Mouse (Mus musculus) small intestine, adult 2 months (tissue): ENCODE measurements around the gene Nckap5. TPM values are rescaled to one million over a fixed set of nuclear protein-coding genes. Genes with fewer than 3 reads are reported as not detected.

Source experiments
- H3K27ac ChIP-seq: fragments of 200-500 bp; 2 replicates; pipeline ENCODE4 v1.5.1; 2012; ENCODE audit warnings: low read depth, low read length, control low read depth, inconsistent platforms; ENCODE audit not compliant: insufficient read depth
- H3K27me3 ChIP-seq: fragments of 200-500 bp; 2 replicates; pipeline ENCODE4 v1.6.1; 2012; ENCODE audit warnings: mild to moderate bottlenecking, moderate library complexity, low read length, inconsistent platforms; ENCODE audit not compliant: control insufficient read depth, insufficient read depth
- H3K36me3 ChIP-seq: fragments of 200-500 bp; 2 replicates; pipeline ENCODE4 v1.6.1; 2012; ENCODE audit warnings: mild to moderate bottlenecking, low read length, control low read depth, inconsistent platforms; ENCODE audit not compliant: control insufficient read depth, insufficient read depth
- H3K4me1 ChIP-seq: fragments of 200-500 bp; 2 replicates; pipeline ENCODE4 v1.6.1; 2012; ENCODE audit warnings: low read length, inconsistent platforms, mixed read lengths; ENCODE audit not compliant: control insufficient read depth, insufficient read depth, insufficient read length
- H3K4me3 ChIP-seq: fragments of 200-500 bp; 2 replicates; pipeline ENCODE4 v1.5.1; 2012; ENCODE audit warnings: low read depth, mild to moderate bottlenecking, control low read depth, inconsistent platforms, low read length, moderate library complexity
- CTCF ChIP-seq: fragments of 200-500 bp; IDR thresholded peaks from 2 replicates; pipeline ENCODE4 v1.5.1; 2012; ENCODE audit warnings: low read depth, mild to moderate bottlenecking, control low read depth, inconsistent platforms, low read length, moderate library complexity, mixed read lengths; ENCODE audit not compliant: insufficient replicate concordance, insufficient read length; ENCODE audit errors: extremely low read depth
- POLR2A ChIP-seq: fragments of 200-500 bp; IDR thresholded peaks from 2 replicates; pipeline ENCODE4 v1.6.1; 2012; ENCODE audit warnings: low read depth, mild to moderate bottlenecking, control low read depth, inconsistent platforms, low read length, moderate library complexity
- WGBS: fragments of 180-500 bp; shearing (Covaris S2); methylation state at CpG from one replicate; pipeline ENCODE4 v1.1.7; 2018; 5-methylcytosine and 5-hydroxymethylcytosine counted together
- polyA plus RNA-seq: library from polyadenylated mRNA; depleted of rRNA; stranded (reverse); fragments of >200 nt; gene quantifications from 2 replicates; pipeline ENCODE4 v1.2.3, GENCODE M21; 2012

Gene Nckap5
- polyA plus RNA-seq, 1 experiment, result 8.5 TPM

- Histone ChIP-seq H3K27ac (no peak overlapping the region), H3K27me3 (no peaks in the 10 kb centered on the region), H3K36me3 (no peaks in the 10 kb centered on the region), H3K4me3 (no peak overlapping the region), H3K4me1 (no peaks in the 10 kb centered on the region)
- TF ChIP-seq POLR2A, result no peak
- no peak for TF ChIP-seq CTCF
- WGBS, result 20% methylated on average over 11 of the region's 11 CpGs
Observed at GRCm38 (mm10) chr1:126461527-126462354, 368.9 kb downstream of the Nckap5 start.

- 67% methylated on average over 1 of the region's 1 CpGs for WGBS
- TF ChIP-seq CTCF (no peak), POLR2A (no peak)
Observed at GRCm38 (mm10) chr1:126457739-126458138, 372.9 kb downstream of the Nckap5 start.

GRCm38 (mm10) chr1:126454504-126455173, 376.0 kb downstream of the Nckap5 start:
- no peaks in the 10 kb centered on the region for H3K4me1 ChIP-seq
- H3K27me3 ChIP-seq, result no peaks in the 10 kb centered on the region
- WGBS, result 56% methylated on average over 9 of the region's 9 CpGs
- no peaks in the 10 kb centered on the region for H3K36me3 ChIP-seq
- no peak for TF ChIP-seq POLR2A
- no peak overlapping the region for H3K4me3 ChIP-seq
- no peak overlapping the region for H3K27ac ChIP-seq

More at GRCm38 (mm10) chr1:126457739-126458138, 372.9 kb downstream of the Nckap5 start:
- Histone ChIP-seq H3K4me3 (no peak overlapping the region), H3K27ac (no peak overlapping the region), H3K4me1 (no peaks in the 10 kb centered on the region), H3K36me3 (no peaks in the 10 kb centered on the region), H3K27me3 (no peaks in the 10 kb centered on the region)

GRCm38 (mm10) chr1:126451472-126451871, 379.1 kb downstream of the Nckap5 start:
- 75% methylated on average over 9 of the region's 9 CpGs for WGBS

GRCm38 (mm10) chr1:126449424-126449823, 381.2 kb downstream of the Nckap5 start:
- no peak overlapping the region for H3K4me3 ChIP-seq
- H3K27ac ChIP-seq, result no peak overlapping the region
- TF ChIP-seq CTCF (no peak), POLR2A (no peak)
- H3K36me3 ChIP-seq, result no peaks in the 10 kb centered on the region
- 58% methylated on average over 2 of the region's 2 CpGs for WGBS
- no peaks in the 10 kb centered on the region for H3K4me1 ChIP-seq
- no peaks in the 10 kb centered on the region for H3K27me3 ChIP-seq

More at GRCm38 (mm10) chr1:126451472-126451871, 379.1 kb downstream of the Nckap5 start:
- Histone ChIP-seq H3K27ac (no peak overlapping the region), H3K27me3 (no peaks in the 10 kb centered on the region), H3K4me1 (no peaks in the 10 kb centered on the region), H3K36me3 (no peaks in the 10 kb centered on the region), H3K4me3 (no peak overlapping the region)
- no peak for TF ChIP-seq POLR2A
- TF ChIP-seq CTCF, result no peak

- 16% methylated on average over 2 of the region's 2 CpGs for WGBS
- H3K36me3 ChIP-seq, result no peaks in the 10 kb centered on the region
- H3K4me3 ChIP-seq, result no peak overlapping the region
- no peaks in the 10 kb centered on the region for H3K4me1 ChIP-seq
- H3K27me3 ChIP-seq, result no peaks in the 10 kb centered on the region
- H3K27ac ChIP-seq, result no peak overlapping the region
- no peak for TF ChIP-seq CTCF
Observed at GRCm38 (mm10) chr1:126443890-126444289, 386.7 kb downstream of the Nckap5 start.

- TF ChIP-seq POLR2A (no peak), CTCF (no peak)
- Histone ChIP-seq H3K36me3 (no peaks in the 10 kb centered on the region), H3K27ac (no peak overlapping the region), H3K27me3 (no peaks in the 10 kb centered on the region), H3K4me3 (no peak overlapping the region), H3K4me1 (no peaks in the 10 kb centered on the region)
- 58% methylated on average over 1 of the region's 1 CpGs for WGBS
Observed at GRCm38 (mm10) chr1:126442723-126443122, 387.9 kb downstream of the Nckap5 start.
